Comparison of ENCODE assay signal across 12 mouse cellular contexts in the genomic region with DNA sequence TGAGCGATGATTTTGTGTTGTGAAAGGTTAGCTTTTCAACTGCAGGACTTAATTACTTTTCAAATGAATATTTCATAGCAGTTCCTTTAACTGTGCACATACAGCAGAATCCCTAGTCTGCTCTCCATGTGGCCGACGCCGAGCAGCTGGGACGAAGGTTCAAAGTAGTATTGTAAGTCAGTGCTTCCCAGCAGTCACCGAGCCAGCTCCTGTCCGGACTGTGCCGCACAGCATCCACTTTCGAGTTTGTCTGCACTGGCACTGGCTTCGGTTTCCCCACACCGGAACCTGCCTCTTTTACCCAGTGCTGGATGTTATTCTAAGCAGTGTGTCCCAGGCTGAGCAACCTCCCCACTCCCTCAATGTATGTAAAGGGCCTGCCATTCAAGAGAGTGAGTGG.
DNase-seq lines count a peak whose midpoint lies in the region; ATAC-seq and TF ChIP-seq lines count a peak whose summit lies in the region.
"Had no signal": no experiment of that assay in that cellular context is flagged by ENCODE, and none has a peak within 500 bp of the region (broad histone marks: within the 10 kb centered on the region; RNA-seq: fewer than 3 reads in every experiment).

No protein-coding gene starts in this region.

- DNase-seq in gastrocnemius, adult 2 months = no peak
- DNase-seq in gastrocnemius, postnatal 14 days = no peak
- peak; percentile 44 for DNase-seq in lung, embryonic 14.5 days
- no peak for DNase-seq in lung, postnatal 36 days
- no peak for DNase-seq in hindbrain, embryonic 14.5 days (ENCODE audit: low spot score)
- DNase-seq in spleen, postnatal 4 days (ENCODE audit: low spot score in 2 of 2) = no peak
- DNase-seq in left cerebral cortex, postnatal 14 days (ENCODE audit: low spot score in 2 of 2) = no peak
- DNase-seq: heart, postnatal 4 days had no signal

- no peak overlapping the region for H3K9ac ChIP-seq in lung, embryonic 14.5 days
- no peak overlapping the region for H3K9ac ChIP-seq in hindbrain, embryonic 14.5 days
- H3K9ac ChIP-seq in midbrain, embryonic 13.5 days (replicated peaks) = no peak overlapping the region
- H3K9ac ChIP-seq: embryonic facial prominence, embryonic 15.5 days had no signal

- ATAC-seq in lung, embryonic 14.5 days (ENCODE audit: insufficient read depth) = 0 out of 2 replicates have a peak, but pooled peaks have one; percentile 47
- no peak for ATAC-seq in hindbrain, embryonic 14.5 days (ENCODE audit: low FRiP score)
- 0 out of 2 replicates have a peak, but pooled peaks have one; percentile 34 for ATAC-seq in midbrain, embryonic 13.5 days
- ATAC-seq: CD4-positive, CD25-positive, alpha-beta regulatory T cell, adult 4 months had no signal

- H3K9me3 ChIP-seq in lung, embryonic 14.5 days (ENCODE audit: low read depth, low read length) = no peaks in the 10 kb centered on the region
- no peaks in the 10 kb centered on the region for H3K9me3 ChIP-seq in hindbrain, embryonic 14.5 days (ENCODE audit: control insufficient read depth, low read length)
- no peaks in the 10 kb centered on the region for H3K9me3 ChIP-seq in midbrain, embryonic 13.5 days
- H3K9me3 ChIP-seq: embryonic facial prominence, embryonic 15.5 days; heart, embryonic 10.5 days had no signal

- no peaks in the 10 kb centered on the region for H3K27me3 ChIP-seq in lung, embryonic 14.5 days (ENCODE audit: insufficient read depth, low read length)
- no peaks in the 10 kb centered on the region for H3K27me3 ChIP-seq in hindbrain, embryonic 14.5 days (ENCODE audit: control insufficient read depth, insufficient read depth, low read length)
- H3K27me3 ChIP-seq in midbrain, embryonic 13.5 days = no peaks in the 10 kb centered on the region
- H3K27me3 ChIP-seq: embryonic facial prominence, embryonic 15.5 days had no signal

- TF ChIP-seq CTCF in gastrocnemius, adult 2 months (IDR thresholded peaks at IDR 0.05) = no peak
- TF ChIP-seq CTCF in lung, embryonic 14.5 days (IDR thresholded peaks at IDR 0.05; ENCODE audit: low read depth) = no peak

- WGBS in lung, embryonic 14.5 days = 39% methylated on average over 11 of the region's 11 CpGs
- 49% methylated on average over 11 of the region's 11 CpGs for WGBS in hindbrain, embryonic 14.5 days
- WGBS in midbrain, embryonic 13.5 days = 51% methylated on average over 11 of the region's 11 CpGs

- peaks cover 8% of the 10 kb centered on the region for H3K4me1 ChIP-seq in lung, embryonic 14.5 days (ENCODE audit: insufficient read depth)
- peaks cover 19% of the 10 kb centered on the region for H3K4me1 ChIP-seq in hindbrain, embryonic 14.5 days (replicated peaks; ENCODE audit: control insufficient read depth, insufficient read depth, low read length)
- H3K4me1 ChIP-seq in midbrain, embryonic 13.5 days (replicated peaks) = peaks cover 32% of the 10 kb centered on the region

- H3K4me2 ChIP-seq in lung, embryonic 14.5 days = no peak overlapping the region
- H3K4me2 ChIP-seq in hindbrain, embryonic 14.5 days (replicated peaks) = no peak overlapping the region
- no peak overlapping the region for H3K4me2 ChIP-seq in midbrain, embryonic 13.5 days (replicated peaks)
- H3K4me2 ChIP-seq: embryonic facial prominence, embryonic 15.5 days had no signal

- peak overlapping the region; percentile 62 for H3K27ac ChIP-seq in gastrocnemius, adult 2 months
- no peak overlapping the region for H3K27ac ChIP-seq in lung, embryonic 14.5 days (ENCODE audit: low read depth)
- 0 out of 2 replicates have a peak overlapping the region, but pooled peaks have one; percentile 26 for H3K27ac ChIP-seq in hindbrain, embryonic 14.5 days
- peak overlapping the region; percentile 10; the same call in 1 of the 2 replicates for H3K27ac ChIP-seq in midbrain, embryonic 13.5 days
- H3K27ac ChIP-seq: embryonic facial prominence, embryonic 15.5 days; heart, embryonic 10.5 days had no signal

- intact Hi-C loops in gastrocnemius, adult 2 months (cut with DNase I) = no loop called here
- intact Hi-C loops in gastrocnemius, postnatal 14 days (cut with DNase I; ENCODE audit: low total_unique reads) = no loop called here
- intact Hi-C loops in left cerebral cortex, postnatal 14 days (cut with DNase I) = no loop called here

- no peaks in the 10 kb centered on the region for H3K36me3 ChIP-seq in lung, embryonic 14.5 days (ENCODE audit: insufficient read depth)
- no peaks in the 10 kb centered on the region for H3K36me3 ChIP-seq in hindbrain, embryonic 14.5 days (replicated peaks; ENCODE audit: control insufficient read depth, insufficient read depth)
- H3K36me3 ChIP-seq in midbrain, embryonic 13.5 days = no peaks in the 10 kb centered on the region
- H3K36me3 ChIP-seq: embryonic facial prominence, embryonic 15.5 days; heart, embryonic 10.5 days had no signal

- no peak overlapping the region for H3K4me3 ChIP-seq in gastrocnemius, adult 2 months
- H3K4me3 ChIP-seq in lung, embryonic 14.5 days (ENCODE audit: low read depth, low read length) = no peak overlapping the region
- H3K4me3 ChIP-seq in hindbrain, embryonic 14.5 days (replicated peaks; ENCODE audit: low read length) = no peak overlapping the region
- no peak overlapping the region for H3K4me3 ChIP-seq in midbrain, embryonic 13.5 days (replicated peaks)
- H3K4me3 ChIP-seq: embryonic facial prominence, embryonic 15.5 days; heart, embryonic 10.5 days had no signal
